Mouse (Mus musculus) stomach, postnatal 0 days (tissue): ENCODE results near the gene Mat2a.

Source experiments
- CTCF ChIP-seq: IDR thresholded peaks from 2 replicates; pipeline ENCODE4 v1.5.1; 2016; ENCODE audit warnings: antibody characterized with exemption, low read depth, mild to moderate bottlenecking, moderate library complexity
- EP300 ChIP-seq: optimal IDR thresholded peaks from 2 replicates; pipeline ENCODE3; 2016; ENCODE audit warnings: antibody characterized with exemption

DNA sequence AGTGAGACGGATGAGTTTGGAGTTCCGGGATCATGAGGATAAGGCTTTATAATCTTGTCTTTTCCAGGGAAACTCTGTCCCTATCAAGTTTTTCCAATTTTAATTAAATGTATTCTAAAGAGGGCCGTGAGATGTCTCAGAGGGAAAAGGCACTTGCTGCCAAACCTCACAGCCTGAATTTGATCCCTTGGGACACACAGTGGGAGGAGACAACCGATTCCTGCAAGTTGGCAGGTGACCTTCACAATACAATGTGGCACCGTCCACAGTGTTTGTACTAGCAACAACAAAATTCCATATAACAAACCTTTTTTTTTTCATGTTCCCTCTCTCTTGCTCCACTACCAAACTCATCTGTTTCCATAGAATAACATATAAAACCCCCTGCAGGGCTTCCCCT, 19.6 kb upstream of the Mat2a start:
- TF ChIP-seq CTCF (no peak), EP300 (no peak)
